Mouse (Mus musculus): Measurements from ENCODE around the gene Mis18a.

Gene Mis18a

DNA sequence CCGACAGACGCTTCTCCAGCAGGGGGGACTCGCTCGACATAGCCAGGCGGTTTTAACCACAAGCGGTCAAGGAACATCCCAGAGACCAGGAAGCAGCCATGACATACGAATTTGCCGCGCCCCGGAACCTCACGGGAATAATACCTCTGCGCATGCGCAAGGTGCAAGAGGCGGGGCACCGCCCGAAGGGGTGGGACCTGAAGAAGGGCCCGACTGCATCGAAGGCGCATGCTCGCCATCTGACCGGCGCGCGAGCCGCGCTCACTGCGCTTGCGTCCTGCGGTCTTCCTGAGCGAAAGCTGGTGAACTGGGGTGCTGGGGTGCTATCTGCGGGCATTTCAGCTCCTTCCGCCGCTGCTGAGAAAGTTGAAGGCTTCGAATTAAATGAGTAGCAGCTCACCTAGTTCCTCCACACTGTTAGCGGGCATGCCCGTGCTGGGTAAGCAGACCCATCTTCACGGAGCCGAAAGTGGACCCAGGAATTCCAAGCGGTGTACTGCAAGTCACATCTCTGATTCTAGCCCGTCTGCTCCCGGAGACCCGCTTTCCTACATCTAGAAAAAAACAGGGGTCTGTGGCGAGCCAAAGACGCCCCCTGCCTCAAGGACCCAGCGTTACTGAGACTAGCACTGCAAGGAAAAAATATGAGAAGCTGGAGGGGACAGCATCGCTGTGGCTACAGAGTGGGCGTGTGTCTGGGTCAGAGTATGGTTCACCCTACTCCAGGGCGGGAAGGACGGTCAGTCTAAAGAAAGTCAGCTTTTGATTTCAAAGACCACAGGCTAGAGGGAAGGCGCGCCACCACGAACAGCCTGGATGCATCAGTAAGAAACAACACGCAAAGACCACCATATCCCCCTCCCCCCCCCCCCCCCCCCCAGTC lies at the start of gene Mis18a:
Gene Mis18a (minus strand): TSS at position 172 of the 883 bp plus-strand sequence.
- peak; percentile 96 for DNase-seq

DNA sequence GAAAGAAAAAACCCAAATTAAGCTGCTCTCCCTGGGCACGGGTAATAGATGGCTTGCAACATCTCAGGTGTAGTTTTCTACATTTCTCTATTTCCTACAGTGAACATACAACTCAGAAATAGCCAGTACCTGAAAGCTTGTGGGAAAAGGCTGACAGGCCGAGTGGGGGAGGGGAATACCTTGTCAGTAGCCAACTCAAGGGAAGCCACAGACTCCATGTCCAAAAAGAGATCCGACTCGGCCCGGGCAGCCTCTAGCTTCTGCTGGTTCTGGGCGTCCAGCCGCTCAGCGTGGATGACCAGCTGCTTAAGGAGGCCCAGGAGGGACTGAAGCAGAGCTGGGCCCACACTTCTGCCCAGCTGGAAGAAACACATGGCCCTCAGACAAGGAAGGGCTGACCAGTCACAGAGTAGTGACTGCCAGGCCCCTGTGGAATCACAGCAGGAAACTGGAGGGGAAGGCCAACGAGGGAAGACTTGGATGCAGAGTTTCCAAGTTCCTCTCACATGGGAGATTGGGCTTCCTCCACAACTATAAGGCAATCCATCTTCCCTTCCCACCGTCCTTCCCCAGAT lies 48.8 kb upstream of the Mis18a start:
- no peak for DNase-seq

DNA sequence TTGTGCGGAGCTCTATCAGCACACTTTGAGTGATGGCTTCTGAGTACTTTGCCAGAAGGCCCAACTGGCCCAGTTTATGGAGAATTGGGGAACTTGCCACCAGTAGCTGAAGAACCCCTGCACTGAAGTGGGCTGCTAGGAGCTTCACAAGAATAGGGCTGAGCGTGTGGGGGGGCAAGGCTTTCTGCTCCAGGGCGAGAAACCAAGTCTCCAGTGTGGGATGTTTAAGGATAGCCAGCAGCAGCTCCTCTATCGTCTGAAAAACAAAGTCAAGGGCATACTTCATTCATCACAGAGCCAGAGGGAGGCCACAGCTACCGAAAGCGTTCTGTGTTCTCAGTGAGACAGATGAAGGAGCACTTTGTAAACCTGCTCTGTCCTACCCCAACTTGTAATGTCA lies 47.4 kb upstream of the Mis18a start:
- no peak for DNase-seq

DNA sequence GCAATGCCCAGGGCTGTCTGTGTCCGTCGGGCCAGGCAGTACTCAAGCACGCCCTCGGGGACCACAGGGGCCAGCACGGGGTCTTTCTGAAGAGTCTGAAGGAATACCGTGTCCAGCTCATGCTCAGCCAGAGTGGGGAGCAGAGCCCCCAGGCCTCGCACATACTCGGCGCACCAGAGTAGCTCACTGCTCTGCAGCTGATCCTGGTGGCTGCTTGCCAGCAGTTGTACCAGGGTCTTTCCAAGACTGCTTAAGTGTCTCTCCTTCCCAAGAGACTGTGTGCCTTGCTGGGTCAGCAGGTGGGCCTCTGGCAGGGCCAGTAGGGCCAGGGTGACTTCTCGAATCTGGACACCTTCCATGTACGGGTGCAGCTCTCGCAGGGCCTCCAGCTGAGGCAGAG lies 47.0 kb upstream of the Mis18a start:
- DNase-seq, result no peak

DNA sequence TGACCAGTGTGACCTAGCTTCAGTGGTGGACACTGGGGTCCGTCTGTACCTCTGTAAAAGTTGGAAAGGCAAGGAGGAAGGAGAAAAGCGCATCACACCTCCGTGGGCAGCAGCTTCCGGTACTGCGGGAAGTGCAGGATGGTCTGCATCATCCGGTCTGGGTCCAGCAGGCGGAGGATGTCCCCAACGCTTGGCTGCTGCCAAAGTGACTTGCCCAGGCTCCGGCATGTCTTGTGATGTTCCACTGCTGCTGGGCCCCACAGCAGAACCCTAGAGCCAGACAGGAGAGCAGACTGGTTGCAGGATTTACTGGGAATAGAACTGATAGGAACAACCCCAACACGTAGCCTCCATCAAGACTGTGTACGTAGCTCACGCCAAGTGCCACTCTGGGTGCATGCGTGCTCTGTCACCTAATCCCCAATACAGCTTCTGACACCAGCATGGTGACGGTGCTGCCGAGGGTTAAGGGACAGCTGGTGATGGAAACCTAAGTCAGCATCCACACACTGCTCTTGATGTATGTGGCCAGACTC lies 39.8 kb upstream of the Mis18a start:
- no peak for DNase-seq

DNA sequence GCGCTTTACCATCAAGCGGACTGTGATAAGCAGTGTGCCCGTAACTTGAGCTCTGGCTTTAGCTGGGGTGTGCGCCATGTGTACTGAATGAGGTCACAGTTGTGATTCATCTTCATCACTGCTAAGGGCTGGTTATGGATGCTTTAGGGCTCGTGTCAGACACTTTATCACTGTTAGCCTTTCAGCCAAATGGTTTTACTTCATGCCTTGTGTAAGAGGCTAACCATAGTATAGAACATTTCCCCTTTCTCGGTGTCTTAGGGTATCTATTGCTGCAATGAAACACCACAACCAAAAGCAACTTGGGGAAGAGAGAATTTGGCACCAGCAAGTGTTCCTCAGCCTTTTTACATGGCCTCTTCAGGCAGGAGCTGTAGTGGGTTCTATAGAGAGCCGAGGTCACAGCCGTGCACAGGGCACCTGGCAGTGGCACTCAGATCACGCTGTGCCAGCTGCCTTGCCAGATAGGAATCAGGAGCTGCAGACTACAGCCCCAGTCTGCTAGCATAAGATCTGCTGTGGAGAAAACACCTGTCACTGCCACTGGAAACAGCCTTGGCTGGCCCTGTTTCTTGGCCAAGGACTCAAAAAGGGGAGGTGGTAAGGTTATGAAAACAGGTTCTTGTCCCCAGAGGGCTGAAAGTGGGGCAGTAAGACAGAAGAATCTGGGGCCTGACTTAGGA lies 38.1 kb upstream of the Mis18a start:
- no peak for DNase-seq

DNA sequence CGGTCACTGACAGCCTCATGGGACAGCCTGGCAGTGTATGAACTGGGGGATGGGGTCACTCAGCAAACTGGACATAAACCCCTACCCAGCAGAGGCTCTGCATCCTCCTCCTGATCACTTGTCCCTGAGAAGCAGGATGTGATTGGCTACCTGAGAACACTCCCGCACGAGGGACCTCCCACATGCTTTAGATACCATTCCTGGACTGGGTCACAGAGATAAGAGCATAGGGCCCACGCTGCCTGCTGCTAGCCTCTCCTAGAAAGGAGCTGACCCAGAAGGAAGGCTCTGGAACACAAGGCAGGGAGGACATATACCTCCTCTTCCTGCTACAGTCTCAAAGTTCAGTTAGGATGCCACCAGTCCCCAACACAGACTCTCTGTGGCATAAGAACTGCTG lies 33.3 kb upstream of the Mis18a start:
- no peak for DNase-seq

DNA sequence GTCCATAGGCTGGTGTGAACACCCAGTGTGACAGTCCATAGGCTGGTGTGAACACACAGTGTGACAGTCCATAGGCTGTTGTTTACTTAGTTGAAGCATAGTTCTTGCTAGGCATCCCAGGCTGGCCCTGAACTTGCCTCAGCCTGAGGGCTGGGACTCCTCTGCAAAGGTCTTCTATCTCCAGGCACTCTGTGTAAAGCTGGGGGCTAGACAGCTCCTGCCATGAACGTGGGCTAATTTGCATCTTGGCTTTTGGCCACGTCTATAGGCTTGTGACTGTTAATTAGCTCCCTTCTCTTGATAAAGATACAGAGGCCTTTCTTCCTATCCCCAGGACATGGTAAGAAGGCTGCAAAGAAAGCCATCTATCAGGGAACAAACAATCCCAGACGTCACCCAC lies 32.1 kb upstream of the Mis18a start:
- no peak for DNase-seq

DNA sequence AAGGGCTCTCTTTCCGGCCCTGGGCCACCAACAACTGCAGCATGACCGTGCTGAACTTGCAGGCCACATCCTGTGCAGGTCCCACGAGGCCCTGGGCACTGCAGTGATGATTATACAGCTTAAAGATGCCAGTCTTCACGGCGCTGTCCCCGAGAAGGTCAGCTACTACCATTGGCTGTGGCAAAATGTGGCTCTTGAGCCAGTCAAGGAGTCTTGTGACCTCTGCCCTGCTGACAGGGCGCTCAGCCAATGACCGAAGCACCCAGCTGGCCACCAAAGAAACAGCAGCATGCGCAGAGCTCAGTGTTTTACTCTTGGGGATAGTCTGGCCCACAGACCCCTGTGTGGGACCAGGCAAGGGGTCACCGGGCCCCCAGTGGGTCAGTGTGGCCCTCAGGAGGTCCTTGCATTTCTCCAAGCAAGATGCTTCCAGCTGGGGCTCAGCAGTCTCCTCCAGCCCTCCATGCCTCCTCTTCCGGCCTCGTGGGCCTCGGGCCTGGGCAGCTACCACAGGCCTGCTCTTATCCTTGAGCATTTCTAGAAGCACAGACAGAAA lies 26.3 kb upstream of the Mis18a start:
- no peak for DNase-seq

DNA sequence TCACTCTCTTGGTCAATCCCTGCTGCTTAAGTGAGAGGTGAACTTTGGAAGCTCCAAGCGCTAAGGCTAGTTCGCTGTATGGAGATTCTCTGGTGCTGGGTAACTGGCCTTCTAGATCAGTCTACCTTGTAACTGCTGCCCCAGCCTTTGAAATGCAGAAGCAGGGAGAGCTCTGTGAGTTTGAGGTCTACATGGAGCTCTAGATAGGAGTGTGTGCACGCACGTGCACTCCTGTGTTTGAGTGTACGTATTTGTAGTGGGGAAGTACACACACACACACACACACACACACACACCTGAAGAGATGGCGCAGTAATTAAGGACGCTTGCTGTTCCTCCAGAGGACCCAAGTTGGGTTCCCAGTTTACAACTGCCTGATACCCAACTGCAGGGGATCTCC lies 21.0 kb upstream of the Mis18a start:
- DNase-seq, result no peak

DNA sequence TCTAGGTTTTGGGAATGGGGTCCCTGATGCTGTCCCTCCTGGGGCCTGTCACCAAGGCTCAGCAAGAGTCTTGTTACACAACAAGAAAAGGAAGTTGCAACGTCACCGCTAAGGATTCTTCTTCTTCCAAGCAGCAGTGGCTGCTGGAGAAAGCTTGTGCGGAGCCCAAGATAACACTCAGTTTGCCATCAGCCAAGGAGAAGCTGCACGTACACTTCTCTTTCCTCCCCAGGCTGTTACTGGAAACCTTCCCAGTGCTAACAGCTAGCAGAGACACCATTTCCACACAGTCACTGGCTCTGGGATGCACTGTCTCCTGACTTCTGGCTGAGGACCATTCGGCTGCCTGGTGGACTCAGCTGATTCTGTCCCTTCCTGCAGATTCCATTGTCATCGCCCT lies 19.9 kb upstream of the Mis18a start:
- DNase-seq, result peak; percentile 4

DNA sequence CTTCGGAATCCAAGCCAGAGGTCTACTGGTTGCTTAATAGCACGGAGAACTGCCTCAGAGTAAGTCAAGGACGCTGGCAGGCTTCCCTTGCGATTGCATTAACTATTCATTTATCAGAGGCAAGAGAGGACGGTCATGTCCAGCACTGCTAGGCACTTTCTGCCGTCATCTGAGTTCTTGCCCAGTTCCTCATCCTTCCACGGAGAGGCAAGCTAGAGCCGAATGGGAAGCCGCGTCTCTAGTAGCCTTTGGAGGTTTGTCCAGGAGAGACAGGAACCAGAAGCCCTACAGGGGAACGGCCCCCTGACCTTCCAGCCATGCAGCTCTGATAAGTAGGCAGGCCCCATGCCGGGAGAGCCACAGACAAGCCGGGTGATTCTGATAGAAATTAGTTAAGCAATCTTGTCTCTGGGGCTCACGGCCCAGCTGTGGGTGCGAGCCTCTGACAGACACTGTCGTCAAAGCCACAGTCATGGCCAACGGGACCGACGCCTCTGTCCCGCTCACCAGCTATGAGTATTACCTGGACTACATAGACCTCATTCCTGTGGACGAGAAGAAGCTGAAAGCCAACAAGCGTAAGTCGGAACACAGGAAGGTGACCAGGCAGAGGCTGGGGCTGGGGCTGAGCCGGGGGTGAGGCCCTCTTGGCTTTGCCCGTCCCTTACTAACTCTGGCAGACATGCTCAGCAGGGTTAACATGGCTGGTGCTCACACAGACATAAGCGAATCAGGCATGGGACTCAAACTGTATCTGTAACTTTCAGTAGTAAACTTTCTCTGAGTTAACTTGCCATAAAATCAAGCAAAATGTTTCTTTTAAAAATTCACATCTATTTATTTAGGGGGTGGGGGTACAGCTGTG lies 11.1 kb upstream of the Mis18a start, which contains the start of gene Mrap:
Gene Mrap (plus strand): TSS at position 116 of the 865 bp plus-strand sequence.
- peak; percentile 54 for DNase-seq

DNA sequence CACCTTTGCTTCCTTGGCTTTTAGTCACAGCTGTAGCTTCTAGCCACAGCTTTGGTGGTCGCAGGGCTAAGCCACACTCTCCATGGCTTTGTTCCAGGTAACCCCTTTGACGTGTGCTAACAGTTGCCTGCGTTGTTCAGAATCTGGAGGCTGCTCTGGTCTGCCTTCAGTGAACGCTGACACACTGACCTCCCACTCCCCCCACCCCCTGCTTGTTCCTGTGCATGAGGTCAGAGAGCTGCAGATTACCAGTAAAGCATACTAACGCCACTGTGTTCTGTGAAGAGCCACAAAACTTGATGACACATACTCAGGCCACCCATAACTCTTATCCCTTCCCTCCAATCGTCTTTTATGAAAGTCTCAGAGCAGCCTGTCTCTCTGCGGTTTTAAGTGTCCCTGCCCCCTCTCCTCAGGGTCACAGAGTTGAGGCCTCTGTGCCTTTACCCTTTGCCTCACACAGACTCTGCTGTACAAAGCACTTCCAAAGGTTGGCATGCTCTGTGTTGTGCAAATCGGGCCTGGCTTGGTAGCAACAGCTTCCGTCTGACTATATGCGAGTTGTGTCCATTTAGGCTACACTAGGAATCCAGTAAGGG lies 9.6 kb upstream of the Mis18a start:
- DNase-seq, result no peak

DNA sequence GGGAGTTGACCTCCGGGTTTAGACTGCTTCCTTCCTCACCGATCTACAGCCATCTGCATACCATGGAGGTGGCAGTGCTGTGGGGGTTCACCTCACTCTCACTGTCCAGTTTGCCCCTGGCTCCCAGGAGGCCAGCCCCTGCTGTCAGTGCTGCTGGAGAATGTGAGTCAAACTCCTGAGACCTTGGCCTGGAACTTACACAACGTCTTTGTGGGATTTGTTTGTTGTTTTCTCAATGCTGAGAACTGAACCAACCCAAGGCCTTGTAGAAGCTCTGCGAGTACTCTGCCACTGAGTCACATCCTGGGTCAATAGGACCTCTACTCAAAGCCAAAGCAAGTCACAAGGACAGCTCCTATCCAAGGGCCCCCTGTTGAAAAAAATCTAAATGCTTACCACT lies 8.4 kb upstream of the Mis18a start:
- DNase-seq, result no peak

DNA sequence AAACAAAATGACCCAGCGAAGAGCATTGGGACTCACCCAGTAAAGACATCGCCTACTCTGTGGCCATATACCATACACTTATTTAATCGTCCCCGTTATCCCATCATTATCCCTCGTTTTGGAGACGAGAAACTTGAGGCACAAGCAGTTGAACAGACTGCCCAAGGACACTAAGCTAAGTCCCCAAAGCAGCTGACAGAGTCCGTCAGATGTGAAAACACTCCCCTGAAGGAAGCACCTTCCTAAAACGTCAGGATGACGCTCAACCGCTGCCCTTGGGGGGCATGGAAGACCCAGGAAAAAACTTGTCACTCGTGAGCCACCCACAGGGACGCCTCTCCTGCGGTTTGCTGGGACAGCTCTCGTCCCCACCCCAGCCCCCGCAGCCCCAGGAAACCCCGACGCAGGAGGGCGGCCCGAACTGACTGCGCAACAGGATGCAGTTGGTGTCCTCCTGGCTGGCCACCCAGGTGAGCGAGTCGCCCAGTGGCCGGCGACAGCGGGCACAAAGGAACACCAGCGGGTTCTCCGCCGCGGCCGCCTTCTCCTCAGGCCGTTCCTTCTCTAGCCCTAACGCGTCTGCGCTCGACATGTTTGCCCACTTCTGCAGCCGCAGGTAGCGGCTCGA lies 490 bp downstream of the Mis18a start:
- no peak for DNase-seq

DNA sequence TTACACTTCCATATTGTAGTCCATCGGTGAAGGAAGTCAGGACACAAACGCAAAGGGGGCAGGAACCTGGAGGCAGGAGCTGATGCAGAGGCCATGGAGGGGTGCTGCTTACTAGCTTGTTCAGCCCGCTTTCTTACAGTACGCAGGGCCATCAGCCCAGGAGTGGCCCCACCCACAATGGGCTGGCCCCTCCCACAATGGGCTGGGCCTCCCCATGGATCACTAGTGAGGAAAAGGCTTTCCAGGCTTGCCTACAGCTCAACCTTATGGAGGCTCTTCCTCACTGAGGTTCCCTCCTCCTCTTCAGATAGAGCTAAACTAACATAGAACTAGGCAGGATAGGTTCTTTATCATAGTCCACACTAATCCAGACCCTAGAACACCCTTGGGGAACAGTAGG lies 3.2 kb downstream of the Mis18a start:
- no peak for DNase-seq

DNA sequence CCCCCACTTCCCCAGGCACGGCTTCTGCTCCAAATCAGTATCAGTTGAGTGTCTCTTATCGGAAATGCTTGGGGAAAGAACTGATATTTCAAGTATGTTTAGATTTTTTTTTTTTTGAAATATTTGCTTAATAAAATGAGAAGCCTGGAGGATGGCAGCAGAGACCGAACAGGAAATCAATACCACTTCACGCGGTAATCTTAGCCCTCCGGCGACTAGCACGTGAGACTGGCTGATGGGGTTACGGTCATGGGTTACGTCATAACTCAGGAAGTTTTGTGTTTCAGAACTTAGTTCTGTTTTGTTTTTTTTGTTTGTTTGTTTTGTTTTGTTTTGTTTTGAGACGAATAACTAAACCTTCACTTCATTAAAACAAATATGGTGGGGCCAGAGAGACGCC lies 16.9 kb downstream of the Mis18a start:
- DNase-seq, result no peak

DNA sequence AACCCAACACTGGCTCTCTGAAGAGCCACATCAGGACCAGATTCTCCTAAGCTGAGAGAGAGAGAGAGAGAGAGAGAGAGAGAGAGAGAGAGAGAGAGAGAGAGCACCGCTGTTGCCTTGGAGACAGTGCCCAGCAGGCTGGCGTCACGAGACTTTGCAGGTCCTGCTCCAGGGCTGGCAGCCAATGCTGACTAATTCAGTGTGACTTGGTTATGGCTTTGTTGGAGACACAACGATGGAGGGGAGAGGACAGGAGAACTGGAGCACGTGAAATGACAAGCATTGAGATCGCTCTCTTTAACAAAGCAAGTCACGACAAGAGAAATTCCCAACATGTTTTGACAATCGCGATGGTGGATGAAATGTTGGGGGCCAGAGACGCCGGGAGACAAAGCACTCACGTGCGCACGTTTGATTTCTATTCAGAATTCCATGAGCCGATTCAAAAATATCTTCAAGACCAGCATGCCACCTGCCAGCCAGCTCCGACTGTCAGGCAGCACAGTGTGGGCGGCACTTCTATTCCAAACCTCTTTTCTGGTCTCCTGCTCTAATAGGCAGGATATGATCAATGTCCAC lies 17.4 kb downstream of the Mis18a start:
- peak; percentile 51 for DNase-seq

DNA sequence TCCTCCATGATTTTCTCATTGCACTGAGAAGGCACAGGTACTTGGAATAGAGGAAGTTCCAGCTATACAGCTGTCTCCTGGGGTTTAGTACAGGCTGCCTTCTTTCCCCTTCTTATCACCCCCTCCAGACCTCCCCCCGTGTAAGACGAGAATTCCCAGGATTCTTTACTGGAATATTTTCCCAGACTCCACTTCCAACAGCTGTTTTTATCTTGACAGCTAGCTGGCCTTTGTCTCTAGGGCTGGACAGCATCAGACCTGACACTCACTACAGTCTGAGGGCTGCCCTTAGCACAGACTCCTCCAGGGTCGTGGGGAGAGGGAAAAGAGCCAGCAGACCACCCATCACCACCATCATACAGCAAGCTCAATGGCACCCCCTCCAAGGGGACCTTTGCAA lies 20.9 kb downstream of the Mis18a start:
- DNase-seq, result no peak

DNA sequence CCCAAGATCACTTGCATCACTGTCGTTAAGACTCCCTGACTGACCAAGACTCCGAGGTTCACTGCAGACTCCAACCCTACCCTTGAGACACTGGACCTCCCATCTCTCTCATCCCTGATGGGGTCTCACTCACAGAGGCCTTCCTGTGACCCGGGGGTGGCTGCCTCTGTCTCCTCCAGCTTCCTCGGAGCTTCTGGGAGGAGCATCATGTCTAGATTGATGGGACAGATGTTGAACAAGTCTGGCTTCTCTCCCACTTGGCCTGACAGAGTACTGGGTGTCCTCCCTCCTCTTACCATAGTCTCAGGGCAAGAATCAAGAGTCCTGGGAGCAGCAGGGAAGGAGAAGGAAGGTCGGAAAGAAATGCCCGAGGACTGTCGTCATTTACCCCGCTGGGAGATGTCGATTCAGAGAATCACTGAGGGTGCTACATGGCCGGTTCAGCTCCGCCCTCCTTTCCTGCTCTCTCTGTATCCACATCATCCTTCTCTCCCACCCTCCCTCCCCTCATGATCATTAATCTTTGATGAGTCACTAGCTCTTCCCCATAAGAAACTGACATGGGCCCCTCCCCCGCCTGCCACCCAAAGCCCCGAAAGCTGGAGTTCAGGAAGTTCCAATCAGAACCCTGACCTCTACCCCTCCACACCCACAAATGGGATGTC lies 22.9 kb downstream of the Mis18a start:
- DNase-seq, result peak; percentile 30

DNA sequence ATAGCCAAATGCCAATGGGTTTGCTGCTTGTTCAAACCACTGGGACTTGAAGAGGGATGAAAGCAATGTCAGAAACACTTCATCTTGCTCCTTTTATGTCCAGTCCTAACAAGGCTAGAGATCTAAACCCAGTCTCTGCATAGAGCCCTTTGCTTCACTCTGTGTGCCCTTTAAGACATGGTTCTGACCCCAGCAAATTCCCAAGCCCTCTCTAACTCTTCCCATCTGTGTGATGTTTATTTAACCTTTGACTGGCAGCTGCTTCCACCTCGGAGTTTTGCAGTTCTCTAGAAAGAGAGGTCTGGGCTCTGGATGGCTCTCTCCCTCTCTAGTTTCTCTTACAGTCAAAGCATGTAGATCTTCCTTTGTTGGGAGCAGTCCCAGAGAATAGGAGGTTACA lies 23.6 kb downstream of the Mis18a start:
- DNase-seq, result no peak
